Mouse (Mus musculus): ENCODE data around the gene Coq10a. TPM values are rescaled to one million over a fixed set of nuclear protein-coding genes. Genes with fewer than 3 reads are reported as not detected.

Gene Coq10a
- total and polyA plus RNA-seq, 2 experiments from 2014 or later, result 42.8 to 56.4 TPM

DNA sequence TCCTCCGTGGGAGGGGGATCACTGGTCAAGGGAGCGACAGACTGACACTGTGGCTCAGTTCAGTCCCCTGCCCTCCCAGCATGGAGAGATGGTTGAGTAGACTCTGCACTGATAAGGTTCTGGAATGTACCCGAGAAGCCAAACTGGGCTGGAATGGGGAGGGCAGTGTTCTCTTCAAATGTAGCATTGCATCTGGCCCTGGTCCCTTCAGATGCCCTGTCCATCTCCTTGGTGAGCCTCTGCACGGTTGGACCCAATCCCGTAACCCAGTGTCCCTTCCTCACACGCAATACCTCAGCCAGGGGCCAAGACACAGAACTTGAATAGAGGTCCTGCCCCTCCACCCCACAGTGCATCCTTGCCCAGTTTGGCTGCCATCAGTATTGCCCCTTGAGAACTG lies 23.1 kb upstream of the Coq10a start:
- 79% methylated on average over 6 of the region's 6 CpGs for WGBS
- H3K9me3 ChIP-seq (ENCODE audit: low read length), result no peaks in the 10 kb centered on the region
- peaks cover 77% of the 10 kb centered on the region for H3K36me3 ChIP-seq (ENCODE audit: insufficient read depth, low read length)
- no peaks in the 10 kb centered on the region for H3K27me3 ChIP-seq (ENCODE audit: insufficient read depth, low read length)
- TF ChIP-seq CTCF (IDR thresholded peaks at IDR 0.05), result no peak
- H3K4me2 ChIP-seq (ENCODE audit: low read depth, low read length, poor library complexity, severe bottlenecking), result no peak overlapping the region
- H3K9ac ChIP-seq (replicated peaks; ENCODE audit: low read length, poor library complexity, severe bottlenecking), result no peak overlapping the region
- no peak overlapping the region for H3K4me3 ChIP-seq (ENCODE audit: low read depth, low read length)
- no peak overlapping the region for H3K27ac ChIP-seq (ENCODE audit: low read depth, low read length)
- DNase-seq (ENCODE audit: low spot score) (no peak), ATAC-seq (ENCODE audit: low FRiP score) (no peak)
- no peaks in the 10 kb centered on the region for H3K4me1 ChIP-seq (ENCODE audit: insufficient read depth, low read length)

DNA sequence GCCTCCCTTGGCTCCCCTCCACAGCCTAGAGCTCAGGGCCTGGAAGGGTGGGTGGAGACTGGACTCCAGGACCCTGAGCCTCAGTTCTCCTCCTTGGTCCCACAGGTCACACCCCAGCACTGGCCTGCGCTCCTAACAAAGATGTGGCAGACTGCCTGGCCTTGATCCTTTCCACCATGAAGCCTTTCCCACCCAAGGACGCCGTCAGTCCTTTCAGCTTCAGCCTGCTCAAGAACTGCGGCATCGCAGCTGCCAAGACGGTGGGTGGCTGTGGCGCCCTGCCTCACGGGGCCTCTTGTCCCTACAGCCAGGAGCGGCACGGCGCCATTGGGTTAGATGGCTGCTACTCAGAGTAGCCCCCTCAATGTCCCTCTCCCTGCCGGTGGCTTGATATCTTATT lies 21.6 kb upstream of the Coq10a start:
- DNase-seq (ENCODE audit: low spot score), result no peak
- H3K4me1 ChIP-seq (ENCODE audit: insufficient read depth, low read length), result no peaks in the 10 kb centered on the region
- no peak overlapping the region for H3K27ac ChIP-seq (ENCODE audit: low read depth, low read length)
- TF ChIP-seq CTCF (IDR thresholded peaks at IDR 0.05), result no peak
- peaks cover 85% of the 10 kb centered on the region for H3K36me3 ChIP-seq (ENCODE audit: insufficient read depth, low read length)
- H3K4me2 ChIP-seq (ENCODE audit: low read depth, low read length, poor library complexity, severe bottlenecking), result no peak overlapping the region
- H3K4me3 ChIP-seq (ENCODE audit: low read depth, low read length), result no peak overlapping the region
- H3K9me3 ChIP-seq (ENCODE audit: low read length), result no peaks in the 10 kb centered on the region
- no peaks in the 10 kb centered on the region for H3K27me3 ChIP-seq (ENCODE audit: insufficient read depth, low read length)
- no peak for ATAC-seq (ENCODE audit: low FRiP score)
- H3K9ac ChIP-seq (replicated peaks; ENCODE audit: low read length, poor library complexity, severe bottlenecking), result no peak overlapping the region
- WGBS, result 88% methylated on average over 12 of the region's 12 CpGs

DNA sequence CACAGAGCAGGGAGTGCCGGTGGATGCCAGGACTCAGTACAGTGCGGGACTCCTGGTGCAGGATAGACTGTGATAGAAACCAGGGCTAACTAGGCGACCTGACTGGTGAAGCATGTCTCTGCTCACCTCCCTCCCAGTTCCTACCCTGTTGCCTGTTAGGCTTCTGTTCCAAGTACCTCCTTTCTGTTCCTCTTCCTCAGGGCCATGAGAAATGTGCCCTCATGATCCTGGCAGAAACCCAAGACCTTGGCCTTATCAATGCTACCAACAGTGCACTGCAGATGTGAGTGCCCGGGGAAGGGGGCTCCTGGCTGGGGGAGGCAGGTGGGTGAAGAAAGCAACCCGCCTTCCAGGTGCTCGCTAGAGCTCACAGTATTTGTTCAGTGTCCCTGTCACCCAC lies 20.8 kb upstream of the Coq10a start:
- Histone ChIP-seq H3K4me1 (ENCODE audit: insufficient read depth, low read length) (no peaks in the 10 kb centered on the region), H3K27ac (ENCODE audit: low read depth, low read length) (no peak overlapping the region), H3K9me3 (ENCODE audit: low read length) (no peaks in the 10 kb centered on the region), H3K9ac (replicated peaks; ENCODE audit: low read length, poor library complexity, severe bottlenecking) (no peak overlapping the region), H3K4me2 (ENCODE audit: low read depth, low read length, poor library complexity, severe bottlenecking) (no peak overlapping the region), H3K27me3 (ENCODE audit: insufficient read depth, low read length) (no peaks in the 10 kb centered on the region), H3K4me3 (ENCODE audit: low read depth, low read length) (no peak overlapping the region), H3K36me3 (ENCODE audit: insufficient read depth, low read length) (peaks cover 92% of the 10 kb centered on the region)
- ATAC-seq (ENCODE audit: low FRiP score), result no peak
- no peak for TF ChIP-seq CTCF (IDR thresholded peaks at IDR 0.05)
- WGBS, result 86% methylated on average over 6 of the region's 6 CpGs
- no peak for DNase-seq (ENCODE audit: low spot score)

DNA sequence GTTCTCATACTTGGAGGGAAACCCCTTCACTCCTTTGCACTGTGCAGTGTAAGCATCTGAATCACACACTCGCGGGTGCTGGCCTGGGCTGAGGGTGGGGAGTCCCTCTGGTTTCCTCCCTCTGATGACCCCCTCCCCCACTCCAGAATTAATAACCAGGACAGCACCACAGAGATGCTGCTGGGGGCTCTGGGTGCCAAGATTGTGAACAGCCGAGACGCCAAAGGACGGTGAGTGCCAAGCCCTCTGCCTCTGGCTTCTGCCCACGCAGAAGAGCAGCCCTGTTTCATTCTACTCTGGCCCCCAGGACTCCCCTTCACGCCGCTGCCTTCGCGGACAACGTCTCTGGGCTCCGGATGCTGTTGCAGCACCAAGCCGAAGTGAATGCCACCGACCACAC lies 20.1 kb upstream of the Coq10a start:
- Histone ChIP-seq H3K27ac (ENCODE audit: low read depth, low read length) (no peak overlapping the region), H3K27me3 (ENCODE audit: insufficient read depth, low read length) (no peaks in the 10 kb centered on the region), H3K4me1 (ENCODE audit: insufficient read depth, low read length) (no peaks in the 10 kb centered on the region), H3K9me3 (ENCODE audit: low read length) (no peaks in the 10 kb centered on the region), H3K9ac (replicated peaks; ENCODE audit: low read length, poor library complexity, severe bottlenecking) (no peak overlapping the region), H3K4me2 (ENCODE audit: low read depth, low read length, poor library complexity, severe bottlenecking) (no peak overlapping the region), H3K36me3 (ENCODE audit: insufficient read depth, low read length) (peaks cover 93% of the 10 kb centered on the region), H3K4me3 (ENCODE audit: low read depth, low read length) (no peak overlapping the region)
- ATAC-seq (ENCODE audit: low FRiP score), result no peak
- DNase-seq (ENCODE audit: low spot score), result no peak
- no peak for TF ChIP-seq CTCF (IDR thresholded peaks at IDR 0.05)
- WGBS, result 91% methylated on average over 14 of the region's 14 CpGs

DNA sequence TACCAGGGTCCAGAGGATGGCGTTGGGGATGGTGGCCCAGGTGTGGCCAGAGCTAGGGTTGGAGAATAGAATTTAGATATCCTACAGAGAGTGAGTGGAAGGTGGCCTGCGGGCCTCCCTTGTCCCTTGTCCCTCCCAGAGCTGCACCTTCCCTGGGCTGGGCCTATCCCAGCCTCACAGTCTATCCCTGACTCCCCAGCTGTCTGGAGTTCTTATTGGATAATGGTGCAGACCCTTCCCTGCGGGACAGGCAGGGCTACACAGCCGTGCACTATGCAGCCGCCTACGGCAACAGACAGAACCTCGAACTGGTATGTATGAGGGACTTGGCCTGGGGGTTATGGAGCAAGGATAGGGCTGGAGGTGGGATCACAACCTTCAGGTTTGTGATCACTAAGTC lies 17.1 kb upstream of the Coq10a start:
- H3K9ac ChIP-seq (replicated peaks; ENCODE audit: low read length, poor library complexity, severe bottlenecking), result no peak overlapping the region
- 93% methylated on average over 7 of the region's 7 CpGs for WGBS
- peaks cover 92% of the 10 kb centered on the region for H3K36me3 ChIP-seq (ENCODE audit: insufficient read depth, low read length)
- no peak overlapping the region for H3K27ac ChIP-seq (ENCODE audit: low read depth, low read length)
- no peaks in the 10 kb centered on the region for H3K27me3 ChIP-seq (ENCODE audit: insufficient read depth, low read length)
- DNase-seq (ENCODE audit: low spot score), result no peak
- H3K4me3 ChIP-seq (ENCODE audit: low read depth, low read length), result no peak overlapping the region
- H3K9me3 ChIP-seq (ENCODE audit: low read length), result no peaks in the 10 kb centered on the region
- TF ChIP-seq CTCF (IDR thresholded peaks at IDR 0.05), result no peak
- no peak overlapping the region for H3K4me2 ChIP-seq (ENCODE audit: low read depth, low read length, poor library complexity, severe bottlenecking)
- H3K4me1 ChIP-seq (ENCODE audit: insufficient read depth, low read length), result no peaks in the 10 kb centered on the region
- ATAC-seq (ENCODE audit: low FRiP score), result no peak

DNA sequence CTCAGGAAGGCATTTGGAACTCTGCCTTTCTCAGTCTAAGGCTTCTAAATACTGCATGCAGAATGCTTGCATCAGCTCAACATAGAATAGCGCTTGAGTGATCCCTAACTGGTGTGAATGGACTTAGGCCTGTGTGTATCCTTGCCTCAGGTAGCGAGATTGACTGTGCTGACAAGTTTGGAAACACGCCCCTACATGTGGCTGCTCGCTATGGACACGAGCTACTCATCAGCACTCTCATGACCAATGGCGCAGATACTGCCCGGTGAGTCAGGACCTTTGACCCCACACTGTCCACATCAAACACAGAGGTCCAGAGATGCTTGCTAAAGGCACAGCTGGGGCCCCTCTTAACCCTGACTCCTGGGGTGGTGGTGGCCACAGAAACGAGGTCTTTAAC lies 13.7 kb upstream of the Coq10a start:
- H3K4me1 ChIP-seq (ENCODE audit: insufficient read depth, low read length), result peaks cover 5% of the 10 kb centered on the region; the same call in 1 of the 2 replicates
- no peak overlapping the region for H3K4me3 ChIP-seq (ENCODE audit: low read depth, low read length)
- DNase-seq (ENCODE audit: low spot score) (no peak), ATAC-seq (ENCODE audit: low FRiP score) (no peak)
- no peaks in the 10 kb centered on the region for H3K27me3 ChIP-seq (ENCODE audit: insufficient read depth, low read length)
- peaks cover 73% of the 10 kb centered on the region for H3K36me3 ChIP-seq (ENCODE audit: insufficient read depth, low read length)
- no peak overlapping the region for H3K9ac ChIP-seq (replicated peaks; ENCODE audit: low read length, poor library complexity, severe bottlenecking)
- 91% methylated on average over 8 of the region's 8 CpGs for WGBS
- TF ChIP-seq CTCF (IDR thresholded peaks at IDR 0.05), result no peak
- no peak overlapping the region for H3K27ac ChIP-seq (ENCODE audit: low read depth, low read length)
- H3K4me2 ChIP-seq (ENCODE audit: low read depth, low read length, poor library complexity, severe bottlenecking), result no peak overlapping the region
- no peaks in the 10 kb centered on the region for H3K9me3 ChIP-seq (ENCODE audit: low read length)

Measured in midbrain, postnatal 0 days (tissue).